Mouse (Mus musculus) testis, postnatal 14 days (tissue): ENCODE measurements at regions not wholly inside any gene's neighbourhood (a gene's known extent, or its start where the extent isn't known, plus 50 kb on each side); places are given as distances from the start of the nearest gene placed in this dataset.

Experiments used
- DNase-seq: peaks from one replicate; pipeline ENCODE4 v3.0.0; 2021; ENCODE audit warnings: low spot score

DNA sequence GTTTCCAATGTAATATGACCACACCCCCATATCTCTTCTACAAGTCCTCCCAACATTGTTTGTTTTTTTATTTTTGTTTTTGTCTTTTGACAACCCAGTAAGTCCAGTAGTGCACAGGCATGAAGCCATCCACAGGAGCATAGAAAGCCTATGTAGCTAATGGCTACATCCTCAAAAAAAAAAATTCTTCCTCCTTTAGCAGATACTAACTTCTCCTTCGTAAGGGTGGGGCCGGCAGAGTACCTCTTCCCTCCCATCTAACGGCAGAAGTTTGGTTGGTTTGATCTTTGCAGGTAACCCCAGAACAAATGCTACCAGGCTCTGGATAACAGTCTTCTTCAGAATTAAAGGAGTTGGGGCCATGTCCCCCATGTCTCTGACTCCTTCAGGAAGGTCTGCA, 158.9 kb downstream of the Ly86 start:
- DNase-seq, result no peak

DNA sequence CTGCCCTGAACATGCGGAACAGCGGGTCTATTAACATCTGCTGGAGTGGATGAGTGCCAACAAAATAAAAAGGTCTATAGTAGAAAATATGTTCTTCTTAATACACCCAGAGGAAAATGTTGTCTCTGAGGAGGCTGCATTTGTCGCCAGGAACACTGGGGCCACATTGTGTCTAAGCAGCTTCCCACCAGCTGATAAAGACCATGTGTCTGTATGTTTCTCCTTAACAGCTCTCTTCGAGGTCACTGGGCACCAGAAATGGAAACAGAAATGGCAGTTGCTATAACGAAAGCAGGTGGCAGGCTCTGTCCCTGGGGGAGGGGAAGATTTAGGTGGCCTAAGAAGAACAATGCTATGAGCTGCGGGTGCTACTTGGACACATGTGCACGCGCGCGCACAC, 159.4 kb downstream of the Ly86 start:
- peak; percentile 70 for DNase-seq

DNA sequence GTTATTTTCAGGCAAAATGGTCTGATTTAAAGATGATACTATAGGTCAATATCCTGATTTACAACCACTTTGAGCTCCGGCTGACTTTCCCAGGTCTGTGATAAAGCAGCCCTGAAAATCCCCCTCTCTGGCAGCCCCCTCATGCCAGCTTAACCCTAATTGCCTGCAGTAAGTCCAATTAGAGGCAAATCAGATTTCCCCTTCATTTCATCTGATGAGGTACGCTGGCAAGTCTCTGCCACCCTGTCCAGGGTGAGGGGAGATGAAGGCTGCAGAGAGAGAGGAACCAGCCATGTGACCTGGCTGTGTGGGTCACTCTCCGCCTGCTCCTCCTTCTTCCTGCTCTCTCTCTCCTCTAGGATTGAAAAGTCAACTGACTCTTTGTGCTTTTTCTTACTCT, 160.6 kb downstream of the Ly86 start:
- DNase-seq, result no peak

DNA sequence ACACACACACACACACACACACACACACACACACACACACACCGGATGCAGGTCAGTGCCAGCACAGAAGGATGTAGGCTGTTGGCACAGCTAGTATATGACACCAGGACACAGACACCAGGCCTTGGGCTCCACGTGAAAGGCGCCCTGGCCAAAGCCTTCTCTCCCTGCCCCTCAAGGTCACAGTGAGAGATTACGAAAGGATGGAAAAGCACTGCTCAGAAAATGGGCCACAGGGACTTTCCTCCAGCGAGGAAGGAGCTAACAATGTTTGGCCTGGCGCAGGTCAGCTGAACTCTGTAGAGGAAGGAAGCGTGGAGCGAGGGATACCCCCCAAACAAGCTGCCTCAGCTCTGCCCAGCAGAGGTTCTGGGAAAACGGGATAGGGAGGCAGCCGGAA, 161.0 kb downstream of the Ly86 start:
- DNase-seq, result peak; percentile 70

DNA sequence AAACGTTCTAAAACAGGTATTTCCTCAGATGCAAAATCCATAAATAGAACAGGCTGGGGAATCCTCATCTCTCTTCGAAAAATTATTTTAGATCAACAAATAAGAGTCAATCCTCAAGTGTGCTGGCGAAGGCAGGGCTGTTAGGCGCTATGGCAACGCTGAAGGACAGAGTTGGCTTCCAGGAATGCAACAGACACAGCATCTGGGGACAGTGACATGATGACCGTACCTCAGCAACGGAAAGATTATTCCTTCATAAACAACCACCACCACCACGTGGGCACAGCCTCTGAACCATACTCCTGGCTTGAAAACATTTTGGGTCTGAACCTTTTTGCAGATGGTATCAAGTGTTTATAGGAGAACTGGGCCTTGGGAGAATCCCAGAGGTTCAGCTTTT, 161.7 kb downstream of the Ly86 start:
- DNase-seq, result no peak

DNA sequence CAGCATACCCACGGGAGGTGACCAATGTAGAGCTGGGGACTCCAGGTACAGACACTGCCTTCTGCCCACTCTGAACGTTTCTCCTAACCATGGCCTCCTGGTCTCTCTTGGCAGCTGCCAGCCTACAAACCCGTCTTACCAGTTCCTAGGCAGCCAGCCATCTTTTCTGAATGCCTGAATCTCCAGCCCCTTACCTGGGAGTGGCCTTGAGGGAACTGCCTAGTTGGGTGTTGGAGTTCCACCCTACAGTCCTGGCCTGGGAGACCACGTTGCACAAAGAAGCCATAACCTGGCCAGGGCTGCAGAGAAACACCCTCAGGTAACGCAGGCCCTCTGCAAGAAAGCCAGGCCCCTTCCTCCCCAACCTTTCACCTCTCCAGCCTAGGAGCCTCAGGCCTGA, 162.1 kb downstream of the Ly86 start:
- DNase-seq, result peak; percentile 51

DNA sequence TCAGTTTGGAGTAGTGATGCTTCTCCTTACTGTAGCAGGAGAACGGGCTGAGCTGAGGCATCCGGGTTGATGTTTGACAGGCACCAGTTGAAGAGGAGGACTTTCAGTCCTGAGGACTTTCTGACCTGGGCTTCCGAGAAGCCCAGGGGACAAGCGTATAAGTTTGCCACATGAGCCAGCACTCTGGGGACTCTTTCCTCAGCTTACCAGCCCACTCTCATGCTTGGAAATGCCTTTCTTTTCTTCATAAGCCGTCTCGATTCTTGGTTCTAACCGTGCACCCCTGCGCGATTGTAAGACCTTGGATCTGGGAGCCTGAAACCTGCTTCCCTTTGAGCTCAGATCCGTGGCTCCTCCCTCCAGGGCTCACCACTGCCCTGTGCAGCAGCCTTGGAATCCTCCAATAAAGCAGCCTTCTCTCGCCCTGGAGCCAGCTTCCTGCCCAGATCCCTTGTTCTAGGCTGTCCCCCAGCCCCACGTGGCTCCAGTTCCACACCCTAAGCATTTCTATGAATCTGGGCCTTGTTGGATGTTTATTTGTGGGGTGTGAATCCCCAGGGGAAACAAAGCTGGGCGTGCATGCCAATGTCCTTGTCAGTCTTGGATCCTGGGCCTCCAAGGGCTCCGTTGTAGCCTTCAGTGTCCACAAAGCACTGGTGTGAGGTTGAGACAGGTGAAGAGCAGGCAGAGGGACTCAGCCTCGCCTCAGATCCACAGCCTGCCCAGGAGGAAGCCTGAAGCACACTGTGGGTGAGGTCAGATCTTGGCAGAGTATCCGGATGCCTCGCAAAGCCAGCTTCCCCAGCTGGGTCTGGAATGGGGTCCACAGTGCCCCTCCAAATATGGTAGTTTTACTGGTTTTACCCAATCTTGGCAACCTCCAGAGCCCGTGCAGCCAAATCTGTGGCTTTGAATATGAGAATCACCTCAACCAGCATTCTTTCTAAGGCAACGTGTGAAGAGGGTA, 163.7 kb downstream of the Ly86 start:
- no peak for DNase-seq

DNA sequence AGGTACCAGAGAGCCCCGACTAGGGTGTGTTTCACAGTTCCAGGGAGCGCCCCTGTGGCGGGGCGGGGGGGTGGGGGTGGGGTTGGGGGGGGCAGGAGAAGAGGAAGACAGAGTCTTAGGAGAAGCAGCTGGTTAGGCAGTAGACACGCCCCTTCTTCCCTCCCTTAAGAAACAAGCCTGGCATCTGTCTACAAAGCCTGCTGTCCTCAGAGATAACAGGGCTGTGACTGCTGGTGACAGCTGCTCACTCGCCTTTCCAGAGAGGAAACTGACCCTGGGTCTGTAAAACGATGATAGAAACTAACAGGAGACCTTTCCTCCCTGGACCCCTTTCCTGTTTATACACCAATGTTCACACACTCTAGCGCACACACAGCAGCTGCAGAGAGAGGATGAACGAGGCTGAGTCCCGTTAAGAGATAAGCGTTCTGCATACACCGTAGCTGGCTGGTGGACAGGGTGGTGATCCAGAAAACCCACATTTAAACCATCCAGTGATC, 164.4 kb downstream of the Ly86 start:
- no peak for DNase-seq

DNA sequence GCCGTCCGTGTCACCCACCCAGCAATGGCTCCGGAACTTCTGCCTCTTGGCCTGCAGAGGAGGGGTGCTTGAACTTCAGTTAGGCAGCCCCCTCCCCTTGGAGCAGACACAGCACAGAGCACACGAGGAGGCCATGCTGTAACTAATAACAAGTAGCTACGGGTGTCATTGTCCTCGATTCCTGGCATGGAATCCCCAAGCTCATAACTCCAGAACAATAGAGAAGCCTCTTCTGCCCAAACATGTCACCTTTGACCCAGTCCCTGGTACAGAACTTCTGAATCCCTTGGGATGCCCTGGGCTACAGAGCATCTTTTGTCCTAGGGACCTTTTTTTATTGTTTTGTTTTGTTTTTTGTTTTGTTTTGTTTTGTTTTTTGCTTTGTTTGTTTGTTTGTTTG, 165.5 kb downstream of the Ly86 start:
- DNase-seq, result no peak

DNA sequence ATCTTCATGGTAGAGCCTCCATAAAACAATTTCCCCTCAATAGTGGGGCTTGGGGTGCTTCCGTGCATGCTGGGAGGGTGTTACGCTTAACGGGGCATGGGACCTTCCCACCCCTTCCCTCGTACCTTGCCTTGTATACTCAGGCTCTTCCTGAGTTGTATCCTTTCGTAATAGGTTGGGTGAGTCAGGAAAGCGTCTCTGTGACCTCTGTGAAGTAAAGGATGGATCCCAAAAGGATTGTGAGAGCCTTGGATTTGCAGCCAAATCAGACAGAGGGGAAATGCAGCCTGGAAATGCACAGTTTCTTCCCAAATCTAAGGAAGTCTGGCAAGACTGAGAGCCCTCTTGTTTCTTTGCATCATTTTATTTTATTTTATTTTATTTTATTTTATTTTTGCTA, 166.0 kb downstream of the Ly86 start:
- DNase-seq, result no peak

DNA sequence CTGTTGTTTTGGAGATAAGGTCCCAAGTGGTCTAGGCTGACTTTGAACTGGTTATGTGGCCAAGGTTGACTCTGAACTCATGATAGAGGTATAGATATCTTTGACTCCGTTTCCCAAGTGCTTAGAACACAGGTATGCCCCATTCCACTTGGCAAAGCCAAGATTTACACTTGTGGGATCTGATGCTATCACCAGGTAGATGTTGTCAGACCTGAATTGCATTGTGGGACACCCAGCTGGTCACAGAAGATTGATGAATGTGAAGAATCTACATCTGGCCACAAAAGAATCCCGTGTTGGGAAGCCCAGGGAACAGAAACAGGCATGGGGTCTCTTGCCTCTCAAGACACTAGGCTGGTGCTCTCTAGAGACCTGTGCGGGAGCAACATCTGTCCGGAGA, 166.4 kb downstream of the Ly86 start:
- no peak for DNase-seq

DNA sequence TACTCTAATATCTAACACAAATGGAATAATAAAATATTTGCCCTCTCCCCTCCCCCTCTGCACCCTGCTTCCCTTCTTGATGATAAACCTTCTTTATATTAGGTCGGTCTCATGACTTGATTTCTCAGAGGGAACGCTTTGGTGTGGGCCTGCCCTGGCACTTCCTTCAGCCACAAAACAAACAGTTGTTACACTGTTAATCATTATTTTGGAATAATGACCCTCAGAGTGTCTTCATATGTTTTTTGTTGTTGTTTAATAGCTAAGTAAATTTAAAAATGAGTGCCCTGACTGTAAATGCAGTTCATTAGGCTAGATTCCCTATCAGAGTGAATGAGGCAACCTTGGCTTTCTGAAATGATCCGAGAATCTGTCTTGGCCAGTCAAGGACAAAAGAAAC, 167.8 kb downstream of the Ly86 start:
- DNase-seq, result no peak

DNA sequence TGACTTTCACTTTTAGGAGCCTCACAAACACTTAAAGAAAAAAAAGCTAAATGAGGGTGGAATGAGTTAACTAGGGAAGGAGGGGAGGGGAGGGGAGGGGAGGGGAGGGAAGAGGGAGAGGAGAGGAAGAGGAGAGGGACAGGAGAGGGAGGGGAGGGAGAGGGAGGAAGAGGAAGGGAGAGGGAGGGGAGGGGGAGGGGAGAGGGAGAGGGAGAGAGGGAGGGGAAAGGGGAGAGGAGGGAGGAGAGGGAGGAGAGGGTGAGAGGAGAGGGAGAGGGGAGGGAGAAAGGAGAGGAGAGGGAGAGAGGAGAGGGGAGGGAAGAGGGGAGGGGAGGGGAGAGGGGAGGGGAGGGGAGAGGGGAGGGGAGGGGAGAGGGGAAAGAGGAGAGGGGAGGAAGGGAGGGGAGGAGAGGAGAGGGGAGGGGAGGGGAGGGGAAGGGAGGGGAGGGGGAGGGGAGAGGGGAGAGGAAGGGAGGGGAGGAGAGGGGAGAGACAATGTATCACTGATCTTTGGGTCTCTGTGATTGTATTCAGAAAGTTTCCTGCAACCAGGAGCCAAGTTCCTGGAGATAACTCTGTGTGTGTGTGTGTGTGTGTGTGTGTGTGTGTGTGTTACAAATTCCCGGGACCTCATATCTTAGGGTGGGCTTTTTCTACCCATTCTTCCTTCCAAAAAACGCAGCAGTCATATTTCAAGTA, 168.3 kb downstream of the Ly86 start:
- DNase-seq, result no peak

DNA sequence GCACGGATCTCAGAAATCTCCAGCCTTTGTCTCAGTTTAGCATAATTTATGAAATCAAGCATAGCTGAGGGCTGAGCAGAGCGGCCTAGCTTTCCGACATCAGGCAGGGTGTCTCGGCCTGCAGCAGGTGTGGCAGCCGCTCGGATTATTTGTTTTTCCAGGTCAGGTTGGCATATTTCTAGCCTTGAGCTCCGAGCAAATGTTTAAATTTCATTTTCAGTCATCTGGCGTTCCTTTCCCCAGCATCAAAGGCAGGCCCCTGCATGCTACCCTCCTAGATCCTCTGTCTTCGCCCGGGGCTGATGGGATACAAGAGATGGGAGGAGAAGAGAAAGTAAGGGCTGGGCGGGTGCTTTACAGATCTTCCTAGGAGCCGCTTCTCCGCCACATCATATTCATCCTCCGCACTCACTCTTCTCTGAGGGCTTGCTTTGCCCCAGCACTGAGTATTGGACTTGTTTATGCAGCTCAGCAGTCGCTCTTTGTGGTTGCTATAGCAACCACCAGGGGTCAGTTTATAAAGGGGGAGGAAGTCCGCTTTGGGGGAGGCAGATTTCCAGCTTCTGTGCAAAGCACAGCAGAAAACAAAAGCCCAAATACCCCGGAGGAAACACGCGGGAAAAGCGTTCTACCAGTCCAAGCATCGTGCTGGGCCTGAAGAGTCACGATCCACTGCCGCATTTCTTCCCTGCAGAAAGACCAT, 169.0 kb downstream of the Ly86 start:
- peak; percentile 41 for DNase-seq

DNA sequence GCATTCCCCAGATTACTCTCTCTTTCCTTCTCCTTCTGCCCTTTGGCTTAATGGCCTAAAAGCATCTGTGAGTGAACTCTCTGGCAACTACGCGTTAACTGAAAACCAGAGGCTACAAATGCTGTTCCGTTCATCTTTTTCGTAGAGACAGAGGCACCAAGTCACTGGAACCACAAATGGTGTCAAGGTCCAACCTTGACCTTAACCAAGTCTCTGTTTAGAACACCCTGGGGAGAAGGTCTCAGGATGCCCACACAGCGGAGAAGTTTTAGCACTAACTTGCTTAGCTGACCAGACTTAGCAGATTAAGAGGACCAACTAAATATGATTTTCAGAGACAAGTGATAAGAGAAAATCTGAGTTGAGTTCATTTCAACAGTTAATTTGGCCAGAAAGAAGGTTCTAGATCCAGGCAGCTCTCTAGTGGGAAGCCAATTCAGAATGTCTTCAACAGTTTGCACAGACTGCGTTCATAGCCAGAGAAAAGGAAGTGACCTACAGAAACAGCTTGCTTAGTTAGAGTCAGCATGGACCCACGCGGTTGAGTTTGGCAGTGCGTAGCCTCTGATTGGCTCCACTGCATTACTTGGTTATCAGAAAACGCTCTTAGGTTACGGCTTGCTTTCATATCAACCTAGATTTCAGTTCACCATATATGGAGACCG, 169.8 kb downstream of the Ly86 start:
- no peak for DNase-seq

DNA sequence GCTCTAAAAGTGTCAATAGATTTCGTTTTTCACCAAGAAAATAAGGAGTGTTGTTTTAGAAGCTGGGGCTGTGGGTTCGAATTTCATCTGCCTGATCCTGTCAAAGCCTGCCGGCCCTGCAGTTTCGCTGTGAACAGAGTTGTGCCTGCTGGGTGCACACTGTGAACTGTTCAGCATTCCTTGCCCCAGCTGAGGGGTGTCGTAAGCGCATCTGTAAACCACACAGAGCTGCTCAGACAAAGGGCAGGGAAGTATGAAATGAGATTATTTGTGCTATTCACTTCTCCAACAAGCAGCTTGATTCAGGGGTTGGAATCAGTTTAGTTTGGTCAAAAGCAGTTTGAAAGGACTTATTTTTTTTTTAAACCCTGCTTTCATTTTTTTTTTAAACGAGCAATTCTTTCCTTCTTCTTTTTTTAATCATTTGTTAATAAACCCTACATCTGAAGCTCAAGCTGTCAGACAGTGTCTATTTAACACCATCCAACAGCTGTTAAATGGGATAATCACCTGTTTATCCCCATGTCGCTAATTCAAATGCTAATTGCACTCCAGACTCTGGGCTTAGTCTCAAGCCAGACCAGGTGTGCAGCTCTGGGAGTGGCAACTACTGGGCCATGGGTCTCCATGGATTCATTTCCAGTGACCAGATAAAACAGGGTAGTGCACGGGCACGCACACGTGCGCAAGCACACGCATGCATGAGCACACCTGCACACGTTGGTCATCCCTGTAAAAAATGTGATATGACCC, 172.2 kb downstream of the Ly86 start:
- DNase-seq, result no peak

DNA sequence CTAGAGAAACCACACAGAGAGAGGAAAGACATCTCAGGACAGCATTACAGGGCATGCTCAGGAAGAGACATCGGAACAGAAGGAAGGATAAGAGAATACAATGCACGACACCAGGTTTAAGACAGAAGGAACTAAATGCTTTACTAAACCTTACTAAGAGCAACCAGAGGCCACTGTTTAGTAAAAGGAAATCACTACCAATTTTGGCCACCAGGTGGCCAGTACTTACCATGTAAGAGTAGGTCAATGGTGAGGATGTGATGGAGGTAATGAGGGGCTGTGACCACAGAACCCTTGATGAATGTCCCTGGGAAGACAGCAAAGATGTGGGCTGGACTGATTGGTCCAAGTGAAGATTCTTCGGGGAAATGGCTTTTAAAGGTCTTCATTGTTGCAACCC, 174.9 kb downstream of the Ly86 start:
- DNase-seq, result no peak

DNA sequence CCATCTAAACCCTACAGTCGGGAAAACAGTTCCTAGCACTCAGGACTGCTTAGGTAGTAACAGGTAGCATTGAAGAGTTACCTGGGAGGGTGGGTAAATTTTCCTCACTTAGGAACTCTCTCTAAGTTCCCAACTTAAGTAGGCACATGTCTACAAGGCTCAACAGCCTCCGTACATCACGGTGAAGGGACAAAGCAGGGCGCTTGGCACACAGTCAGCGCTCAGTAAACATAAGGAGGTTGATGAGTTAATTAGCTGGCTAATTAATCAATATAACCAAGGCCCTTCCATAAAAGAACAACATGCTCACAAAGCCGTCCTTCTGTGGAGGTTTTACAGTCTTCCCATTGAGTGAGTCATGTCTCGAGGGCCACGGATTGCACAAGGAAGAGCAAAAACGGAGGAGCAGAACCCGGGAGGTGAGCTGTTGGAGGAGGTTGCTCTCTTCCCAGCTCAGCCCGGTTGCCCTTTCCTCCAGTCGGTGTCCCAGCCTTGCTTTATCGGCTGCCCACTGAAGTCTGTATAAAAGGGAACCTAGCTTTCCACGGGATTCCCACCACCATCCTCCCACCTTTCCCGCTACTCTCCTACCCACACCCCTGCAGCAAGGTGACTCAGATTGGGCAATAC, 180.2 kb downstream of the Ly86 start:
- DNase-seq, result no peak

DNA sequence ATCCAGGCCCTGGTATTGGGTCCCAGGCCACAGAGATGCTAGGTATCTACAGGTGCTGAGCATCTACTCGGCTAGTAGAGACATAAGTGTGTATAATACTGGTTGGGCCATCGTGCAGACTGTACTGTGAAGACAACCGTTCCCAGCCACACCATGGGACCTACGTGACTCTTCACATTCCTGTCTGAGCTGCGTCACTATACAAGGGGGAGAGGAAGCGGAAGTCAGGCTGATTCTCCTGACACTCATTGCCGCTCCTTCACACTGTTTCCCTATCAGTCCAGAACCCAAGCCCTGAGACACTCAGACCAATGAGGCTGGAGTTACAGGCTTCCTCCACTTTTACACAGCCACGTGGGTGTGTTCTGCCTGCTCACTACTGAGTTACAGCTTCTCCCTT, 181.1 kb downstream of the Ly86 start:
- no peak for DNase-seq

DNA sequence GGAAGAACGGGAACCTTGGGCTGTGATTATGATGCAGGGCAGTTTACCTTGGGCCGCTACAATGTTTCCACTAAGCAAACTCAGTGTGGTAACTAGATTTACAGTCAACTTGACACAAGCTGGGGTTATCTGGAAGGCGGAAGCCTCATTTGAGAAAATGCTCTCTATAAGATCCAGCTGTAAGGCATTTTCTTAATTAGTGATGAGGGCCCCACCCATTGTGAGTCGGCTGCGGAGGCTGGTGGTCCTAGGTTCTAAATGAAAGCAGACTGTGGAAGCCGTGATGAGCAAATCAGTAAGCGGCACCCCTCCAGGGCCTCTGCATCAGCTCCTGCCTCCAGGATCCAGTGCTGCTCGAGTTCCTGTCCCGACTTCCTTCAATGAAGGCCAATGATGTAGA, 183.4 kb downstream of the Ly86 start:
- DNase-seq, result peak; percentile 54

DNA sequence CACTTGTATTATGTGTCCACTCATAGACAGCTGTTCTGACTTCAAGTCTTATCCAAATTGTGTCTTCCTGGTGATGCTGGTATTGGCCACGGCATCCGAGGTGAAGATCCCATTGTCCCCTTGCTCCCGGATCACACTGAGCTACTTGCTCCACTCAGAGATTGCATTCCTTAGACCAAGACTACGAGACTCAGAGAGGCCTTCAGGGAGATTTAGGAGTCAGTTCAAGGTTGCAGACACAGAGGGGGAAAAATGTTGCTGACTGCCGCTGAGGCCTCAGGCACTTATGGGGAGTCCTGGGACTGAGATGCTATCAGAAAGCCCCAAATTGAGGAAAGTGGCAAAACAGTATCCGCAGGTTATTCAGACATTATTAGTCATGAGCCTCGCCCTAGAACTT, 183.9 kb downstream of the Ly86 start:
- DNase-seq, result no peak
